Mouse (Mus musculus): ENCODE data around the gene Ppp6r1. TPM values are rescaled to one million over a fixed set of nuclear protein-coding genes. Genes with fewer than 3 reads are reported as not detected.

Gene Ppp6r1
- total and polyA plus RNA-seq, 3 experiments: 90.5 to 223 (median 97.4) TPM

GRCm38 (mm10) chr7:4671956-4672355, 13.1 kb upstream of the Ppp6r1 start:
- Histone ChIP-seq H3K9me3 (replicated peaks) (no peaks in the 10 kb centered on the region), H3K27me3 (ENCODE audit: insufficient read depth, low read length) (no peaks in the 10 kb centered on the region), H3K4me1 (ENCODE audit: insufficient read depth, low read depth, low read length) (peaks cover 59% of the 10 kb centered on the region), H3K36me3 (replicated peaks) (peaks cover 92% of the 10 kb centered on the region), H3K4me3 (ENCODE audit: low read depth, low read length) (no peak overlapping the region)
- DNase-seq (ENCODE audit: low spot score): no peak
- TF ChIP-seq CTCF (IDR thresholded peaks at IDR 0.05; ENCODE audit: low read depth, low read length) (no peak), GATA1 (IDR thresholded peaks at IDR 0.05; ENCODE audit: borderline replicate concordance, low read length) (no peak), GATA2 (IDR thresholded peaks at IDR 0.05; ENCODE audit: borderline replicate concordance, low read depth, low read length) (no peak), POLR2AphosphoS5 (IDR thresholded peaks at IDR 0.05; ENCODE audit: insufficient replicate concordance, low read depth, low read length) (no peak), TAL1 (conservative IDR thresholded peaks at IDR 0.05; ENCODE audit: low read depth, low read length) (no peak)
- ATAC-seq (ENCODE audit: extremely low read depth, insufficient number of reproducible peaks, low FRiP score, poor library complexity, severe bottlenecking): no peak

GRCm38 (mm10) chr7:4670655-4671255, 11.9 kb upstream of the Ppp6r1 start:
- DNase-seq (ENCODE audit: low spot score): peak; percentile 38
- peak; percentile 92 for ATAC-seq (ENCODE audit: extremely low read depth, insufficient number of reproducible peaks, low FRiP score, poor library complexity, severe bottlenecking)
- Histone ChIP-seq H3K27me3 (ENCODE audit: insufficient read depth, low read length) (no peaks in the 10 kb centered on the region), H3K4me1 (ENCODE audit: insufficient read depth, low read depth, low read length) (peaks cover 53% of the 10 kb centered on the region), H3K9me3 (replicated peaks) (no peaks in the 10 kb centered on the region), H3K36me3 (replicated peaks) (peaks cover 94% of the 10 kb centered on the region), H3K4me3 (ENCODE audit: low read depth, low read length) (no peak overlapping the region)
- no peak for TF ChIP-seq GATA1 (IDR thresholded peaks at IDR 0.05; ENCODE audit: borderline replicate concordance, low read length)
- TF ChIP-seq CTCF (IDR thresholded peaks at IDR 0.05; ENCODE audit: low read depth, low read length): no peak
- no peak for TF ChIP-seq GATA2 (IDR thresholded peaks at IDR 0.05; ENCODE audit: borderline replicate concordance, low read depth, low read length)
- no peak for TF ChIP-seq POLR2AphosphoS5 (IDR thresholded peaks at IDR 0.05; ENCODE audit: insufficient replicate concordance, low read depth, low read length)
- peak; percentile 92 for TF ChIP-seq TAL1 (conservative IDR thresholded peaks at IDR 0.05; ENCODE audit: low read depth, low read length)

DNA sequence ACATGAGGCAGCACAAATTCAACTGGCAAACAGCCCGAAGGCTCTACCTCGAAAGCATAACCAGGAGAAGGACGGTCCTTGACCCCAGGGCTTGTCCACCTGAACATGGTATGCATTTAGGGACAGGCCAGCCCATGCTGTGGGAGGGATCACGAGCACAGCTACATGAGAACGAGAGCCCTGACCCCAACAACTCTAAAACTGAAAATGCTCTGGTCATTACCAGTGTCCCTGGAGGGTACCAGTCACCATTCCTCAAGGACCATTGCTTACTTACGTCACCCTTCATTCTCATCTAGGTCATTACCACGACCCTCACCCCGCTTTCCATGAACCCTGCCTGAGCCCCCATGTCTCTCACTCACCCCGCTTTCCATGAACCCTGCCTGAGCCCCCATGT, 10.3 kb upstream of the Ppp6r1 start:
- ATAC-seq (ENCODE audit: extremely low read depth, insufficient number of reproducible peaks, low FRiP score, poor library complexity, severe bottlenecking) (no peak), DNase-seq (ENCODE audit: low spot score) (no peak)
- TF ChIP-seq TAL1 (conservative IDR thresholded peaks at IDR 0.05; ENCODE audit: low read depth, low read length): no peak
- TF ChIP-seq GATA2 (IDR thresholded peaks at IDR 0.05; ENCODE audit: borderline replicate concordance, low read depth, low read length): no peak
- no peak for TF ChIP-seq CTCF (IDR thresholded peaks at IDR 0.05; ENCODE audit: low read depth, low read length)
- no peak for TF ChIP-seq POLR2AphosphoS5 (IDR thresholded peaks at IDR 0.05; ENCODE audit: insufficient replicate concordance, low read depth, low read length)
- no peak for TF ChIP-seq GATA1 (IDR thresholded peaks at IDR 0.05; ENCODE audit: borderline replicate concordance, low read length)
- Histone ChIP-seq H3K9me3 (replicated peaks) (no peaks in the 10 kb centered on the region), H3K36me3 (replicated peaks) (peaks cover 93% of the 10 kb centered on the region), H3K4me3 (ENCODE audit: low read depth, low read length) (no peak overlapping the region), H3K4me1 (ENCODE audit: insufficient read depth, low read depth, low read length) (peaks cover 44% of the 10 kb centered on the region), H3K27me3 (ENCODE audit: insufficient read depth, low read length) (no peaks in the 10 kb centered on the region)

GRCm38 (mm10) chr7:4668506-4668905, 9.7 kb upstream of the Ppp6r1 start:
- H3K36me3 ChIP-seq (replicated peaks): peaks cover 92% of the 10 kb centered on the region
- DNase-seq (ENCODE audit: low spot score) (no peak), ATAC-seq (ENCODE audit: extremely low read depth, insufficient number of reproducible peaks, low FRiP score, poor library complexity, severe bottlenecking) (no peak)
- H3K9me3 ChIP-seq (replicated peaks): no peaks in the 10 kb centered on the region
- H3K4me1 ChIP-seq (ENCODE audit: insufficient read depth, low read depth, low read length): peaks cover 46% of the 10 kb centered on the region
- H3K4me3 ChIP-seq (ENCODE audit: low read depth, low read length): no peak overlapping the region
- TF ChIP-seq POLR2AphosphoS5 (IDR thresholded peaks at IDR 0.05; ENCODE audit: insufficient replicate concordance, low read depth, low read length) (no peak), GATA1 (IDR thresholded peaks at IDR 0.05; ENCODE audit: borderline replicate concordance, low read length) (no peak), CTCF (IDR thresholded peaks at IDR 0.05; ENCODE audit: low read depth, low read length) (no peak), GATA2 (IDR thresholded peaks at IDR 0.05; ENCODE audit: borderline replicate concordance, low read depth, low read length) (no peak), TAL1 (conservative IDR thresholded peaks at IDR 0.05; ENCODE audit: low read depth, low read length) (no peak)
- no peaks in the 10 kb centered on the region for H3K27me3 ChIP-seq (ENCODE audit: insufficient read depth, low read length)

DNA sequence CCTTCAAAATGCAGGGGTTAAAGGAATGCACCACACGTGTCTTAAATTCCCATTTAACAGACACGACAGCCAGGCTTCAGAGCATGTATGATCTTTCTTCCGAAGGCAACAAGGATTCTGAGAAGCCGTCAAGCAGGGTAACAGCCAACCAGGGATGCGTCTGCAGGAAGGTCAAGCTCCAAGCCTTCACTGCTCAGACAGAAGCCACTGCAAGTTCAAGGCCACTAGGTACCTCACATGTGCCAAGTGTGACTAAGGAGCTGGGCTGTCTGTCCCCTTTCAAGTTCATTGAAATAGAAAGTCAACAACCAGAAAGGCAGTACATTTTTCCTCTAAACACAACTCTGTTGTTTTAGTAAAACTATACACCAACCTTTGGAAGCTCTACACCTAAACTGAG, 8.1 kb upstream of the Ppp6r1 start:
- no peak for DNase-seq (ENCODE audit: low spot score)

GRCm38 (mm10) chr7:4663742-4664141, 4.9 kb upstream of the Ppp6r1 start:
- Histone ChIP-seq H3K9me3 (replicated peaks) (no peaks in the 10 kb centered on the region), H3K4me1 (ENCODE audit: insufficient read depth, low read depth, low read length) (peaks cover 36% of the 10 kb centered on the region), H3K36me3 (replicated peaks) (peaks cover 82% of the 10 kb centered on the region), H3K27me3 (ENCODE audit: insufficient read depth, low read length) (no peaks in the 10 kb centered on the region), H3K4me3 (ENCODE audit: low read depth, low read length) (no peak overlapping the region)
- TF ChIP-seq CTCF (IDR thresholded peaks at IDR 0.05; ENCODE audit: low read depth, low read length) (no peak), GATA1 (IDR thresholded peaks at IDR 0.05; ENCODE audit: borderline replicate concordance, low read length) (no peak), POLR2AphosphoS5 (IDR thresholded peaks at IDR 0.05; ENCODE audit: insufficient replicate concordance, low read depth, low read length) (no peak), GATA2 (IDR thresholded peaks at IDR 0.05; ENCODE audit: borderline replicate concordance, low read depth, low read length) (no peak), TAL1 (conservative IDR thresholded peaks at IDR 0.05; ENCODE audit: low read depth, low read length) (no peak)
- ATAC-seq (ENCODE audit: extremely low read depth, insufficient number of reproducible peaks, low FRiP score, poor library complexity, severe bottlenecking) (no peak), DNase-seq (ENCODE audit: low spot score) (no peak)

More for the DNA sequence above, 8.1 kb upstream of the Ppp6r1 start:
- Histone ChIP-seq H3K27me3 (ENCODE audit: insufficient read depth, low read length) (no peaks in the 10 kb centered on the region), H3K36me3 (replicated peaks) (peaks cover 91% of the 10 kb centered on the region), H3K9me3 (replicated peaks) (no peaks in the 10 kb centered on the region), H3K4me3 (ENCODE audit: low read depth, low read length) (no peak overlapping the region), H3K4me1 (ENCODE audit: insufficient read depth, low read depth, low read length) (peaks cover 41% of the 10 kb centered on the region)
- no peak for TF ChIP-seq GATA1 (IDR thresholded peaks at IDR 0.05; ENCODE audit: borderline replicate concordance, low read length)
- TF ChIP-seq TAL1 (conservative IDR thresholded peaks at IDR 0.05; ENCODE audit: low read depth, low read length): no peak
- no peak for TF ChIP-seq GATA2 (IDR thresholded peaks at IDR 0.05; ENCODE audit: borderline replicate concordance, low read depth, low read length)
- no peak for TF ChIP-seq POLR2AphosphoS5 (IDR thresholded peaks at IDR 0.05; ENCODE audit: insufficient replicate concordance, low read depth, low read length)
- TF ChIP-seq CTCF (IDR thresholded peaks at IDR 0.05; ENCODE audit: low read depth, low read length): no peak
- no peak for ATAC-seq (ENCODE audit: extremely low read depth, insufficient number of reproducible peaks, low FRiP score, poor library complexity, severe bottlenecking)

Measured in G1E (cell line).